Mouse (Mus musculus) induced T-regulatory cell, adult 2 months (primary cell): ENCODE results near the gene Cideb.

Experiments
- DNase-seq: peaks from one replicate; pipeline ENCODE4 v3.0.0-alpha.2; 2012; ENCODE audit warnings: low read depth

The Cideb gene

GRCm38 (mm10) chr14:55722438-55722945 is 35.8 kb downstream of the Cideb start:
- no peak for DNase-seq

GRCm38 (mm10) chr14:55721700-55722437 is 36.4 kb downstream of the Cideb start, which contains the start of gene Rabggta:
Gene Rabggta, minus strand, starts transcription at chr14:55722263.
- peak; percentile 97 for DNase-seq

- DNase-seq, result no peak
These were observed 37.2 kb downstream of the Cideb start for GRCm38 (mm10) chr14:55721076-55721475.

- DNase-seq, result no peak
These were observed 37.6 kb downstream of the Cideb start for GRCm38 (mm10) chr14:55720666-55721065.

- DNase-seq, result no peak
These were observed 38.5 kb downstream of the Cideb start for GRCm38 (mm10) chr14:55719737-55720136.

GRCm38 (mm10) chr14:55716884-55717283 is 41.4 kb downstream of the Cideb start:
- no peak for DNase-seq

- no peak for DNase-seq
These were observed 42.0 kb downstream of the Cideb start for GRCm38 (mm10) chr14:55716271-55716670.

GRCm38 (mm10) chr14:55714893-55715292 is 43.4 kb downstream of the Cideb start:
- peak; percentile 40 for DNase-seq

- no peak for DNase-seq
These were observed 44.5 kb downstream of the Cideb start, which contains the start of gene Tgm1 for GRCm38 (mm10) chr14:55713729-55714122. Gene Tgm1, minus strand, starts transcription at chr14:55713926.

GRCm38 (mm10) chr14:55713007-55713728 is 45.1 kb downstream of the Cideb start:
- DNase-seq, result peak; percentile 22

- no peak for DNase-seq
These were observed 46.5 kb downstream of the Cideb start for GRCm38 (mm10) chr14:55711786-55712185.

GRCm38 (mm10) chr14:55709509-55709908 is 48.7 kb downstream of the Cideb start:
- no peak for DNase-seq

GRCm38 (mm10) chr14:55707397-55707796 is 50.9 kb downstream of the Cideb start:
- DNase-seq, result no peak

GRCm38 (mm10) chr14:55706051-55706600 is 52.1 kb downstream of the Cideb start:
- DNase-seq, result no peak
